Mouse (Mus musculus) liver, embryonic 14.5 days (tissue): ENCODE data around the gene Abhd17c. TPM values are rescaled to one million over a fixed set of nuclear protein-coding genes. Genes with fewer than 3 reads are reported as not detected.

Source experiments
- ATAC-seq: fragments of 200-750 bp; cut with Nextera tagmentation; 2 replicates; pipeline ENCODE4 v1.8.0; 2017; ENCODE audit warnings: moderate number of reproducible peaks, mild to moderate bottlenecking, moderate library complexity; ENCODE audit not compliant: insufficient read depth
- DNase-seq, 3 experiments: peaks; one replicate each; pipeline ENCODE4 v3.0.0-alpha.2; 2012 to 2013; ENCODE audit warnings: low read depth in 3 of 3, low spot score in 3 of 3
- H3K27ac ChIP-seq: fragments of 300-500 bp; sonication (generic); 2 replicates; pipeline ENCODE4 v1.5.1; 2014; ENCODE audit warnings: moderate library complexity, mild to moderate bottlenecking, control low read depth, inconsistent platforms
- H3K27me3 ChIP-seq: fragments of 300-500 bp; sonication (generic); 2 replicates; pipeline ENCODE4 v1.6.1; 2014; ENCODE audit warnings: mild to moderate bottlenecking, low read length, moderate library complexity; ENCODE audit not compliant: control insufficient read depth, insufficient read depth
- H3K36me3 ChIP-seq: fragments of 300-500 bp; sonication (generic); replicated peaks from 2 replicates; pipeline ENCODE4 v1.6.1; 2014; ENCODE audit warnings: low read depth; ENCODE audit not compliant: control insufficient read depth, insufficient read depth
- H3K4me1 ChIP-seq, 2 experiments: fragments of 200-500 bp in 1 of 2; fragments of 300-500 bp in 1 of 2; sonication (generic) in 1 of 2; replicated peaks; 2 replicates each; pipeline ENCODE4 v1.6.1; 2012 to 2014; ENCODE audit warnings: antibody characterized with exemption in 1 of 2, inconsistent platforms in 1 of 2, low read length in 1 of 2; ENCODE audit not compliant: control insufficient read depth in 2 of 2, insufficient read depth in 2 of 2
- H3K4me2 ChIP-seq: fragments of 300-500 bp; sonication (generic); 2 replicates; pipeline ENCODE4 v1.6.1; 2014; ENCODE audit warnings: low read depth, mild to moderate bottlenecking, control low read depth, moderate library complexity
- H3K4me3 ChIP-seq, 2 experiments: fragments of 200-500 bp in 1 of 2; fragments of 300-500 bp in 1 of 2; sonication (generic) in 1 of 2; 2 replicates each; pipeline ENCODE4 v1.5.1; 2012 to 2014; ENCODE audit warnings: low read depth in 2 of 2, low read length in 2 of 2, mild to moderate bottlenecking in 2 of 2, control low read depth in 1 of 2, inconsistent platforms in 1 of 2, moderate library complexity in 1 of 2; ENCODE audit not compliant: insufficient read depth in 1 of 2
- H3K9ac ChIP-seq: fragments of 300-500 bp; sonication (generic); replicated peaks from 2 replicates; pipeline ENCODE4 v1.6.1; 2014; ENCODE audit warnings: mild to moderate bottlenecking, control low read depth, moderate library complexity
- H3K9me3 ChIP-seq: fragments of 300-500 bp; sonication (generic); 2 replicates; pipeline ENCODE4 v1.6.1; 2016; ENCODE audit warnings: low read length, mixed read lengths; ENCODE audit not compliant: control insufficient read depth
- CTCF ChIP-seq: IDR thresholded peaks from 2 replicates; pipeline ENCODE4 v1.5.1; 2016; ENCODE audit warnings: antibody characterized with exemption, low read depth, control low read depth
- EP300 ChIP-seq: IDR thresholded peaks from 2 replicates; pipeline ENCODE4 v1.6.1; 2016; ENCODE audit warnings: antibody characterized with exemption, low read depth
- WGBS: fragments of 180-500 bp; shearing (Covaris S2); extraction: QIAGEN DNeasy Blood & Tissue Kit; methylation state at CpG from one replicate; pipeline ENCODE4 v1.1.7; 2014; ENCODE audit not compliant: insufficient replicate concordance; 5-methylcytosine and 5-hydroxymethylcytosine counted together
- polyA plus RNA-seq, 2 experiments: library from polyadenylated mRNA; depleted of rRNA in 1 of 2; stranded (reverse) in 1 of 2; unstranded in 1 of 2; fragments of >200 nt; fragmentation: Nextera tagmentation in 1 of 2; extraction: Ambion mirVana in 1 of 2; gene quantifications; 2 replicates each; pipeline versions ENCODE4 v1.2.1 to v1.2.3; 2012 to 2014

Gene Abhd17c
- polyA plus RNA-seq, 2 experiments: 13.0 to 15.1 TPM

DNA sequence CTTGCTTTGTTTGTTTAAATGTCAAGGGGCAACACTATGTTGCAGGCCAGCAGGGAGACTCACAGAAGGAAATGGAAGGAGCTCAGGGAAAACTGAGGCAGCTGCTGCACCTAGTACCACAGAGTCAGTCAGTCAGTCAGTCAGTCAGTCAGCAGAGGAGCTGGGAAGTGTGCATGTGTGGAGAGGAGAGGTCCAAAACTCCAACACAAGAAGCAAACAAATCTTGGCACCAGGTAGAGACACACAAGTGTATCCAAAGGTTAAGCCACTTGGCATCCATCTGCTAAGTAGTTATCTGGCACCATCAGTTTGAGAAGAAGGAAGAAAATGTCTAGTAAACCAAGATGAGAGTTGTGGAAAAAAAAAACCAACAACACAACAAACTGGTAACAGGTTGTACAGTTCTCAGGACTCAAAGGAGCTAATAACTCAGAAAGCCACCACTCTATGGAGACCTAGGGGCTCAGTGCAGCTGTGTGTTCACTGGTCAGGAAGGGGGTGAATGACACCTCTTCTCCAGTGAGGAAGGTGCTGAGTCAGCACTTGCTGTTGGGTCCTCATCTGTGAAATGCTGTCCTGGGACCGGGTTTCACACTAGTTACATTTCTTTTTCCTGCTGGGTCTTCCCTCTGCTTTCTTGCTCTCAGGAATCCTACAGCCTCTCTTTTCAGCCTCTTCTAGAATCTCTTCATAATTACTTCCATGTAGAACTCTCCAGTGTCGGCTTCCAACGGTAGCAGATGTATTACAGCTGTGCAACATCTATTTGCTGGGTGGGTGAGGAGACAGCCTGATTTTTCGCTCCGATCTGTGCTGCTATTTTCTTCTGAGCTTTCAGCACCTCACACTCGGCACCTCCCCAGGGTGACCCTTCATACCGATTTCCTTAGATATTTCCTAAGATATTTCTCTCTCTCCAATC, 34.8 kb downstream of the Abhd17c start:
- Histone ChIP-seq H3K27me3 (no peaks in the 10 kb centered on the region), H3K4me1 (peaks cover 0 to 3% of the 10 kb centered on the region in 2 experiments; a peak in 3 of 4 replicates), H3K4me3 (no peak overlapping the region), H3K27ac (no peak overlapping the region), H3K9me3 (no peaks in the 10 kb centered on the region), H3K36me3 (no peaks in the 10 kb centered on the region; the same call in 1 of the 2 replicates), H3K4me2 (no peak overlapping the region), H3K9ac (no peak overlapping the region)
- TF ChIP-seq EP300: no peak
- TF ChIP-seq CTCF: no peak
- DNase-seq (no peak), ATAC-seq (no peak)
- WGBS: 70% methylated on average over 7 of the region's 7 CpGs

DNA sequence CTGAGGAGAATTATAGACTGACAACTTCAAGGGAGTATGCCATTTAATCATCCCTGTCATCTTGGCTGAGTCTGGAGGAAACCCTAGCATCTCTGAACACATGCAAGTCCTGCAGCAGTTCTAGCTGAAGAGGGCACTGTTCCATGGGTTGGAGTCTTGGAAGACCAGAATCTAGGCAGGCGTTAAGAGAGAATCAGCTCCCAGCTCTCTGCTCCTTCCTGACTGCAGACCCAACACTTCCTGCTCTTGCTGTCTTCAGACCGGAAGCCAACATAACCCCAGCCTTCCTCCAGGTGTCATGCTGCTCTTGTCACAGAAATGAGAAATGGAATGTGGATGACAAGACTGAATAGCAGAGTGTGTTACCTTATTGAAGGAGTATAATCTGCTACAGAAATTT, 36.3 kb downstream of the Abhd17c start:
- H3K36me3 ChIP-seq: no peaks in the 10 kb centered on the region; the same call in 1 of the 2 replicates
- TF ChIP-seq EP300 (no peak), CTCF (no peak)
- no peak overlapping the region for H3K27ac ChIP-seq
- peaks cover 0 to 5% of the 10 kb centered on the region in 2 experiments; a peak in 3 of 4 replicates for H3K4me1 ChIP-seq
- H3K4me3 ChIP-seq: no peak overlapping the region
- no peaks in the 10 kb centered on the region for H3K27me3 ChIP-seq
- H3K4me2 ChIP-seq: no peak overlapping the region
- DNase-seq (no peak), ATAC-seq (no peak)
- 26% methylated on average over 2 of the region's 2 CpGs for WGBS
- no peak overlapping the region for H3K9ac ChIP-seq
- no peaks in the 10 kb centered on the region for H3K9me3 ChIP-seq

DNA sequence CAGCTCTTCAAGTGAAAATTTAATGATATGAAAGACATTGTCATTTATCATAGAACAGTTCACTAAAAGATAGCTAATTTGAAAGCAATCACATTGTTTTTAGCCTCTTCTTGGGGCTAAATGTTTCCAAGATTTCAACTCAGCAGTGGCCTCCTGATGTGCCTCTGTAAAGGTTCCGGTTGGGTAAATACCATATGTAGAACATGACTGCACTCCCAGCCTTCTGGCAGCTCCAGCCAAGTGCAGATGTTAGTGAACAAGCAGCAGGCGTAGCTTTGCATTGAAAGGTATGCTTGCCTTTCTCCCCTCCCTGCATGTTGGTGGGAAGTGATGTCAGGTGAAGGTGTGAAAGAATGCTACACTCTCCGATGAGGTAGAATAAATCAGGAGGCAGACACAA, 36.9 kb downstream of the Abhd17c start:
- no peak overlapping the region for H3K4me2 ChIP-seq
- no peaks in the 10 kb centered on the region; the same call in 1 of the 2 replicates for H3K36me3 ChIP-seq
- H3K4me3 ChIP-seq: no peak overlapping the region
- 66% methylated on average over 3 of the region's 3 CpGs for WGBS
- no peak overlapping the region for H3K27ac ChIP-seq
- no peaks in the 10 kb centered on the region for H3K27me3 ChIP-seq
- ATAC-seq (no peak), DNase-seq (no peak)
- peaks cover 0 to 4% of the 10 kb centered on the region in 2 experiments; a peak in 1 of 4 replicates for H3K4me1 ChIP-seq
- H3K9ac ChIP-seq: no peak overlapping the region
- H3K9me3 ChIP-seq: no peaks in the 10 kb centered on the region
- TF ChIP-seq EP300 (no peak), CTCF (no peak)

DNA sequence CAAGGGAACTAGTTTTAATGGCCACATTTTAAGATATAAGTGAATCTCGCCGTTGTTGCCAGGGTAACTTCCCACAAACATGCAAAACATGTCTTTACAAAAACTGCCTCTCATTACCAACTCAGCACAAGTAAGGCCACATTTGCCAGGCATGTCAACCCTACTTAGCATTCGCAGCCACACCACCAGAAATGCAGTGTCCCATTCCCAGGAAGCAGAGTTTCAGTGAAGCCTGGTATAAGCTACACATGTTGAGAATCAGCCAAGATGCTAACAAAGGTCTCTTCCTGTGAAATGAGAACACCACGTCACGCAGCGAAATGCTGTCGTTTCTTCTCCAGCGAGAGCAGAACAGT, 38.7 kb downstream of the Abhd17c start:
- H3K4me3 ChIP-seq: no peak overlapping the region
- H3K27ac ChIP-seq: no peak overlapping the region
- H3K4me2 ChIP-seq: no peak overlapping the region
- 0 out of 4 replicates have a peak, but pooled peaks cover 0 to 4% of the 10 kb centered on the region in 2 experiments for H3K4me1 ChIP-seq
- H3K9me3 ChIP-seq: no peaks in the 10 kb centered on the region
- TF ChIP-seq CTCF: no peak
- no peak overlapping the region for H3K9ac ChIP-seq
- 78% methylated on average over 8 of the region's 8 CpGs for WGBS
- ATAC-seq: no peak
- peaks cover 2% of the 10 kb centered on the region; the same call in 1 of the 2 replicates for H3K36me3 ChIP-seq
- no peaks in the 10 kb centered on the region for H3K27me3 ChIP-seq
- DNase-seq: no peak

DNA sequence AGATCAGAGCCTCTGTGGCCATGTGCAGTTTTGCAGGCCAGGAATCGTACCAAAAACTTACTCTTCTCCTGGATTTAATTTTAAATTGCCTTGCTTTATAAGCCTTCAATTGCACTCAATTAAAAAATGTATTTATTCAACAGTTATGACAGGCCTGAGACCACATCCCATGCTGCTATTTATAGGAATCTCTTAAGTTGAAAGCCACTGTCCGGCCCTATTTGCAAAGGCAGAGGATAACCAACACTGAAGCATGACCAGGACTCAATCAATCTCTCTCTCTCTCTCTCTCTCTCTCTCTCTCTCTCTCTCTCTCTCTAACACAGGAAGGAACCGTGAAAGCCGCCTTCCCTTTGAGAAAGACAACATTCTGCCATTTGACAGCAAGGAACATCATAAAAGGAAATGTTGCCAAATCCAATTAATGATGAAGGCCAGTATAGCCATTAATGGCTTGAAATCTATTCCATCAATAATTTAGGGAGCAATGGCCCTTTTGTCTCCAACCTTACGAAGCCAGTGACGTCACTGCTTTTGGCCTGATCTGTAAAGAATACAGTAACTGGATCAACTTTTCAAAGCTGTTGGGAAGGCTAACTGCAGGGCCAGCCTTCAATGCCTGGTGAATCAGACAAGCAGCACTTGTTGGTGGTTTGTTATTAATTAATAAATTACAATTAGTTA, 39.2 kb downstream of the Abhd17c start:
- DNase-seq (no peak), ATAC-seq (no peak)
- Histone ChIP-seq H3K4me3 (no peak overlapping the region), H3K27me3 (no peaks in the 10 kb centered on the region), H3K4me2 (no peak overlapping the region), H3K4me1 (0 out of 4 replicates have a peak, but pooled peaks cover 0 to 4% of the 10 kb centered on the region in 2 experiments), H3K36me3 (peaks cover 2% of the 10 kb centered on the region; the same call in 1 of the 2 replicates), H3K9me3 (no peaks in the 10 kb centered on the region), H3K9ac (no peak overlapping the region), H3K27ac (no peak overlapping the region)
- TF ChIP-seq CTCF: no peak
- TF ChIP-seq EP300: no peak
- 74% methylated on average over 6 of the region's 6 CpGs for WGBS
